In the genomic region with DNA sequence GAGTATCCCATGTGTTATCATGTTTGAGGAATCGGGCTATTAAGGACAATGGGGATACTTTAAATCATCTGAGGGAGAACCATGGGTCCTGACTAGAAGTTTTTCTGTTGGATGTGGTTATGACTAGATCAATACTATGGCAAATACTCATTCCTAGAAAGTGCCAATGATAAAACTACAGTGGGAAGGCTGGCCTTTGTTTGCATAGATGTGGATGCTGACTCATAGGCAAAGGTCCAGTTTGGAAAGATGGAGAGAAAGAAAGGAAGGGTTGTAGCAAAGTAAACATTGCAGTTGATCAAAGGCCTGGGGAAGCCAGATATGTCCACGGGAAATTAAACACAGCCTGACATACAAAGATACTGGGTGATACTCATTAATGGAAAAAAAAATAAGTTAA, we compare ENCODE assay signal across 21 mouse cellular contexts.
"Had no signal": no experiment of that assay in that cellular context is flagged by ENCODE, and none has a peak within 500 bp of the region (broad histone marks: within the 10 kb centered on the region; RNA-seq: fewer than 3 reads in every experiment).

No protein-coding gene starts in this region.

- H3K4me1 ChIP-seq: kidney, embryonic 15.5 days; stomach, embryonic 15.5 days had no signal

- H3K27ac ChIP-seq: kidney, embryonic 15.5 days; liver, embryonic 14.5 days; midbrain, embryonic 10.5 days; midbrain, embryonic 13.5 days; neural tube, embryonic 13.5 days; stomach, embryonic 15.5 days had no signal

- H3K4me3 ChIP-seq: kidney, embryonic 15.5 days; megakaryocyte, embryonic 14.5 days; midbrain, embryonic 10.5 days; midbrain, embryonic 13.5 days; myocyte; neural tube, embryonic 13.5 days; stomach, embryonic 15.5 days had no signal

- H3K4me2 ChIP-seq: kidney, embryonic 15.5 days; lung, embryonic 14.5 days; midbrain, embryonic 13.5 days; neural tube, embryonic 13.5 days; stomach, embryonic 15.5 days had no signal

- H3K9ac ChIP-seq: kidney, embryonic 15.5 days; liver, embryonic 14.5 days; lung, embryonic 14.5 days; midbrain, embryonic 13.5 days; neural tube, embryonic 13.5 days; stomach, embryonic 15.5 days had no signal

- H3K27me3 ChIP-seq: kidney, embryonic 15.5 days; megakaryocyte, embryonic 14.5 days; midbrain, embryonic 13.5 days; neural tube, embryonic 13.5 days; stomach, embryonic 15.5 days had no signal

- H3K9me3 ChIP-seq: kidney, embryonic 15.5 days; megakaryocyte, embryonic 14.5 days; midbrain, embryonic 10.5 days; midbrain, embryonic 13.5 days; neural tube, embryonic 13.5 days; stomach, embryonic 15.5 days had no signal

- DNase-seq: kidney, adult 8-10 months; kidney, postnatal 10 days; kidney, postnatal 36 days; lung, embryonic 14.5 days; lung, postnatal 10 days; lung, postnatal 36 days; retina, postnatal 1 day; right cerebral cortex, postnatal 25 days; spleen, adult 18-20 months; thymus, adult 18-20 months; thymus, postnatal 36 days had no signal

- H3K36me3 ChIP-seq: kidney, embryonic 15.5 days; midbrain, embryonic 10.5 days; midbrain, embryonic 13.5 days; neural tube, embryonic 13.5 days had no signal

- ATAC-seq: intestine, postnatal 0 days; midbrain, embryonic 13.5 days; midbrain, embryonic 16.5 days had no signal
